Mouse (Mus musculus) intestine, embryonic 15.5 days (tissue): ENCODE data around the gene Wdr86. TPM values are rescaled to one million over a fixed set of nuclear protein-coding genes. Genes with fewer than 3 reads are reported as not detected.

ENCODE experiments used
- ATAC-seq: fragments of 200-750 bp; cut with Nextera tagmentation; 2 replicates; pipeline ENCODE4 v1.8.0; 2017; ENCODE audit warnings: moderate TSS enrichment, moderate library complexity
- H3K27ac ChIP-seq: fragments of 300-500 bp; sonication (generic); 2 replicates; pipeline ENCODE4 v1.5.1; 2015; ENCODE audit warnings: mild to moderate bottlenecking, inconsistent platforms
- H3K27me3 ChIP-seq: fragments of 300-500 bp; sonication (generic); replicated peaks from 2 replicates; pipeline ENCODE4 v1.6.1; 2015; ENCODE audit warnings: inconsistent platforms
- H3K36me3 ChIP-seq: fragments of 300-500 bp; sonication (generic); 2 replicates; pipeline ENCODE4 v1.6.1; 2015; ENCODE audit warnings: inconsistent platforms
- H3K4me1 ChIP-seq: fragments of 300-500 bp; sonication (generic); replicated peaks from 2 replicates; pipeline ENCODE4 v1.6.1; 2015; ENCODE audit warnings: inconsistent platforms
- H3K4me2 ChIP-seq: fragments of 300-500 bp; sonication (generic); replicated peaks from 2 replicates; pipeline ENCODE4 v1.6.1; 2015; ENCODE audit warnings: mild to moderate bottlenecking, inconsistent platforms
- H3K4me3 ChIP-seq: fragments of 300-500 bp; sonication (generic); replicated peaks from 2 replicates; pipeline ENCODE4 v1.5.1; 2015; ENCODE audit warnings: inconsistent platforms
- H3K9ac ChIP-seq: fragments of 300-500 bp; sonication (generic); 2 replicates; pipeline ENCODE4 v1.6.1; 2015; ENCODE audit warnings: inconsistent platforms
- H3K9me3 ChIP-seq: fragments of 300-500 bp; sonication (generic); 2 replicates; pipeline ENCODE4 v1.6.1; 2016; ENCODE audit warnings: inconsistent platforms
- WGBS: fragments of 180-500 bp; shearing (Covaris S2); methylation state at CpG from one replicate; pipeline ENCODE4 v1.1.7; 2015; 5-methylcytosine and 5-hydroxymethylcytosine counted together
- polyA plus RNA-seq: library from polyadenylated mRNA; unstranded; fragments of >200 nt; fragmentation: Nextera tagmentation; extraction: Ambion mirVana; gene quantifications from 2 replicates; pipeline ENCODE4 v1.2.1, GENCODE M21; 2015

The Wdr86 gene
- polyA plus RNA-seq, 1 experiment from 2014 or later: 10.6 TPM

GRCm38 (mm10) chr5:24729797-24730487 is 585 bp downstream of the Wdr86 start:
- Histone ChIP-seq H3K4me1 (peaks cover 22% of the 10 kb centered on the region; the same call in 1 of the 2 replicates), H3K9me3 (no peaks in the 10 kb centered on the region), H3K4me2 (peak overlapping the region; percentile 89), H3K9ac (peak overlapping the region; percentile 62), H3K36me3 (no peaks in the 10 kb centered on the region), H3K27ac (no peak overlapping the region), H3K27me3 (0 out of 2 replicates have a peak, but pooled peaks cover 5% of the 10 kb centered on the region), H3K4me3 (peak overlapping the region; percentile 57)
- WGBS: under 1% methylated on average over 47 of the region's 49 CpGs
- peak; percentile 26 for ATAC-seq

- no peaks in the 10 kb centered on the region for H3K9me3 ChIP-seq
- WGBS: 57% methylated on average over 12 of the region's 12 CpGs
- no peak overlapping the region for H3K4me3 ChIP-seq
- H3K4me1 ChIP-seq: peaks cover 29% of the 10 kb centered on the region; the same call in 1 of the 2 replicates
- H3K27ac ChIP-seq: no peak overlapping the region
- H3K36me3 ChIP-seq: no peaks in the 10 kb centered on the region
- H3K27me3 ChIP-seq: 0 out of 2 replicates have a peak, but pooled peaks cover 5% of the 10 kb centered on the region
- no peak overlapping the region for H3K9ac ChIP-seq
- ATAC-seq: peak; percentile 32; the same call in 1 of the 2 replicates
- H3K4me2 ChIP-seq: no peak overlapping the region
Measured at GRCm38 (mm10) chr5:24726901-24727836, 3.4 kb downstream of the Wdr86 start.

GRCm38 (mm10) chr5:24725897-24726296 is 4.6 kb downstream of the Wdr86 start:
- Histone ChIP-seq H3K9me3 (no peaks in the 10 kb centered on the region), H3K27ac (peak overlapping the region; percentile 58; the same call in 1 of the 2 replicates), H3K4me2 (no peak overlapping the region), H3K27me3 (no peaks in the 10 kb centered on the region), H3K36me3 (no peaks in the 10 kb centered on the region), H3K9ac (no peak overlapping the region), H3K4me3 (no peak overlapping the region), H3K4me1 (peaks cover 24% of the 10 kb centered on the region; the same call in 1 of the 2 replicates)
- no peak for ATAC-seq
- 68% methylated on average over 6 of the region's 6 CpGs for WGBS

GRCm38 (mm10) chr5:24724805-24725204 is 5.7 kb downstream of the Wdr86 start:
- peak; percentile 61; the same call in 1 of the 2 replicates for ATAC-seq
- H3K9ac ChIP-seq: no peak overlapping the region
- no peaks in the 10 kb centered on the region for H3K9me3 ChIP-seq
- H3K4me1 ChIP-seq: peaks cover 14% of the 10 kb centered on the region; the same call in 1 of the 2 replicates
- no peak overlapping the region for H3K4me2 ChIP-seq
- WGBS: 22% methylated on average over 5 of the region's 5 CpGs
- H3K36me3 ChIP-seq: no peaks in the 10 kb centered on the region
- H3K4me3 ChIP-seq: no peak overlapping the region
- H3K27me3 ChIP-seq: no peaks in the 10 kb centered on the region
- peak overlapping the region; percentile 58 for H3K27ac ChIP-seq

- Histone ChIP-seq H3K4me2 (no peak overlapping the region), H3K27me3 (no peaks in the 10 kb centered on the region), H3K27ac (peak overlapping the region; percentile 58), H3K9ac (no peak overlapping the region), H3K4me1 (peaks cover 14% of the 10 kb centered on the region; the same call in 1 of the 2 replicates), H3K9me3 (no peaks in the 10 kb centered on the region), H3K4me3 (no peak overlapping the region), H3K36me3 (no peaks in the 10 kb centered on the region)
- 77% methylated on average over 5 of the region's 5 CpGs for WGBS
- no peak for ATAC-seq
Measured at GRCm38 (mm10) chr5:24724270-24724634, 6.3 kb downstream of the Wdr86 start.

- no peaks in the 10 kb centered on the region for H3K9me3 ChIP-seq
- 0 out of 2 replicates have a peak overlapping the region, but pooled peaks have one; percentile 58 for H3K27ac ChIP-seq
- no peaks in the 10 kb centered on the region for H3K36me3 ChIP-seq
- WGBS: 78% methylated on average over 11 of the region's 11 CpGs
- ATAC-seq: no peak
- H3K4me1 ChIP-seq: peaks cover 14% of the 10 kb centered on the region; the same call in 1 of the 2 replicates
- H3K9ac ChIP-seq: no peak overlapping the region
- no peaks in the 10 kb centered on the region for H3K27me3 ChIP-seq
- no peak overlapping the region for H3K4me3 ChIP-seq
- no peak overlapping the region for H3K4me2 ChIP-seq
Measured at GRCm38 (mm10) chr5:24723527-24724269, 6.8 kb downstream of the Wdr86 start.

GRCm38 (mm10) chr5:24719852-24720251 is 10.7 kb downstream of the Wdr86 start:
- no peaks in the 10 kb centered on the region for H3K36me3 ChIP-seq
- ATAC-seq: no peak
- H3K4me1 ChIP-seq: peaks cover 8% of the 10 kb centered on the region; the same call in 1 of the 2 replicates
- 82% methylated on average over 3 of the region's 3 CpGs for WGBS
- H3K27me3 ChIP-seq: no peaks in the 10 kb centered on the region
- H3K4me2 ChIP-seq: no peak overlapping the region
- H3K9me3 ChIP-seq: no peaks in the 10 kb centered on the region
- no peak overlapping the region for H3K27ac ChIP-seq
- no peak overlapping the region for H3K4me3 ChIP-seq
- H3K9ac ChIP-seq: no peak overlapping the region

- H3K36me3 ChIP-seq: 0 out of 2 replicates have a peak, but pooled peaks cover 3% of the 10 kb centered on the region
- no peaks in the 10 kb centered on the region for H3K27me3 ChIP-seq
Measured at GRCm38 (mm10) chr5:24718076-24718475, 12.5 kb downstream of the Wdr86 start.

GRCm38 (mm10) chr5:24713987-24714386 is 16.5 kb downstream of the Wdr86 start:
- no peak for ATAC-seq
- H3K9ac ChIP-seq: no peak overlapping the region
- H3K4me3 ChIP-seq: no peak overlapping the region
- no peaks in the 10 kb centered on the region for H3K9me3 ChIP-seq
- no peaks in the 10 kb centered on the region for H3K4me1 ChIP-seq
- 67% methylated on average over 6 of the region's 6 CpGs for WGBS
- H3K27me3 ChIP-seq: no peaks in the 10 kb centered on the region
- H3K36me3 ChIP-seq: peaks cover 21% of the 10 kb centered on the region
- H3K27ac ChIP-seq: no peak overlapping the region
- no peak overlapping the region for H3K4me2 ChIP-seq

More at GRCm38 (mm10) chr5:24718076-24718475, 12.5 kb downstream of the Wdr86 start:
- Histone ChIP-seq H3K4me2 (no peak overlapping the region), H3K27ac (no peak overlapping the region), H3K9me3 (no peaks in the 10 kb centered on the region), H3K9ac (no peak overlapping the region), H3K4me3 (no peak overlapping the region), H3K4me1 (no peaks in the 10 kb centered on the region)
- ATAC-seq: peak; percentile 19; the same call in 1 of the 2 replicates
- 94% methylated on average over 6 of the region's 6 CpGs for WGBS

- H3K27ac ChIP-seq: no peak overlapping the region
- H3K9ac ChIP-seq: no peak overlapping the region
- no peaks in the 10 kb centered on the region for H3K27me3 ChIP-seq
- H3K4me2 ChIP-seq: no peak overlapping the region
- no peaks in the 10 kb centered on the region for H3K4me1 ChIP-seq
- no peaks in the 10 kb centered on the region for H3K9me3 ChIP-seq
- ATAC-seq: no peak
- WGBS: 65% methylated on average over 2 of the region's 2 CpGs
- H3K4me3 ChIP-seq: no peak overlapping the region
- peaks cover 28% of the 10 kb centered on the region for H3K36me3 ChIP-seq
Measured at GRCm38 (mm10) chr5:24713199-24713598, 17.3 kb downstream of the Wdr86 start.

- Histone ChIP-seq H3K4me1 (no peaks in the 10 kb centered on the region), H3K27ac (no peak overlapping the region), H3K4me3 (no peak overlapping the region), H3K9me3 (no peaks in the 10 kb centered on the region), H3K36me3 (peaks cover 41% of the 10 kb centered on the region), H3K9ac (no peak overlapping the region), H3K27me3 (no peaks in the 10 kb centered on the region), H3K4me2 (no peak overlapping the region)
- 95% methylated on average over 6 of the region's 6 CpGs for WGBS
- no peak for ATAC-seq
Measured at GRCm38 (mm10) chr5:24711615-24712014, 18.9 kb downstream of the Wdr86 start.
